Mouse (Mus musculus) gastrocnemius, adult 2 months (tissue): ENCODE results near the gene Snrnp27. TPM values are rescaled to one million over a fixed set of nuclear protein-coding genes. Genes with fewer than 3 reads are reported as not detected.

Experiments
- DNase-seq: peaks from one replicate; pipeline ENCODE4 v3.0.0; 2022
- H3K27ac ChIP-seq: fragments of 200-600 bp; 2 replicates; pipeline ENCODE4 v1.8.1; 2022; ENCODE audit warnings: mild to moderate bottlenecking
- H3K4me3 ChIP-seq: fragments of 200-600 bp; 2 replicates; pipeline ENCODE4 v1.8.1; 2022; ENCODE audit warnings: mild to moderate bottlenecking, moderate library complexity
- CTCF ChIP-seq: fragments of 200-600 bp; IDR thresholded peaks from 2 replicates; pipeline ENCODE4 v1.8.1; 2022; ENCODE audit warnings: antibody characterized with exemption, mild to moderate bottlenecking, moderate library complexity
- intact Hi-C: fragments of 180-260 bp; cut with DNase I; formaldehyde crosslinking; loops from one replicate; pipeline ENCODE4 v1.15.1; 2025
- total RNA-seq, 2 experiments: library from RNA; stranded (reverse); gene quantifications; 2 replicates each; pipeline ENCODE4 v1.2.3; 2021

Gene Snrnp27
- total RNA-seq, 2 experiments from 2014 or later: 71.7 to 87.0 TPM

DNA sequence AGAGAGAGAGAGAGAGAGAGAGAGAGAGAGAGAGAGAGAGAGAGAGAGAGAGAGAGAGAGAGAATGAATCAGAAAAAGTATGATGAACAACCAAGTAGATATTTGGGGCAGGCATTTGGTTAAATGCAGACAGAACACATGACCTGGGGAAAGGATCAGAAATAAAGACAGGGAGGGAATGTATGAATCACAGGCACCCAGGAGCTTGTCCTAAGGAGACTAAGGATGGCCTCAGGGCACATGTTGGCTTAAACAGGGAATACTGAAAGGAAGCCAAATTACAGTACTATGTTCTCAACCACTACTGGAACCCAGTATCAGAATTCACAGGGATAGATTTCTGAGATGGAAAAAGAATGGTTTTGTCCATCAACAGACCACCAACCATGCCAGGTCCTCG lies 2.6 kb upstream of the Snrnp27 start:
- no peak overlapping the region for H3K27ac ChIP-seq
- DNase-seq: no peak
- intact Hi-C loops: no loop called here
- no peak overlapping the region for H3K4me3 ChIP-seq
- TF ChIP-seq CTCF: no peak

DNA sequence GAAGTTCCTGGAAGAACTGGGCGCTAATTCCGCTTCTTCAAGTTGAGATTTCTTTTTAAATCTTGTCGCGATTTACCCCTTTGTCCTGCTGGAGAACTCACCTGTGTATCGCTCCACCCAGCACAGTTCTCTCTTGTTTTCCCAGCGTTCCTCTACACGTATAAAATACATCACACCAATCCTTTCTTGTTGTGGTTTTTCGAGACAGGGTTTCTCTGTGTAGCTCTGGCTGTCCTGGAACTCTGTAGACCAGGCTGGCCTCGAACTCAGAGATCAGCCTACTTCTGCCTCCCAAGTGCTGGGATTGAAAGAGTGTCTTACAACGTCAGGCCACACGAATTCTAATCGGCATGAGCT lies 311 bp upstream of the Snrnp27 start:
- no peak for DNase-seq
- intact Hi-C loops: loop anchor here (2.0 kb wide), 1 partner anchor 48 kb away; the partner anchor contains the start of gene Gmcl1
- Histone ChIP-seq H3K27ac (peak overlapping the region; percentile 90), H3K4me3 (peak overlapping the region; percentile 96)
- no peak for TF ChIP-seq CTCF

DNA sequence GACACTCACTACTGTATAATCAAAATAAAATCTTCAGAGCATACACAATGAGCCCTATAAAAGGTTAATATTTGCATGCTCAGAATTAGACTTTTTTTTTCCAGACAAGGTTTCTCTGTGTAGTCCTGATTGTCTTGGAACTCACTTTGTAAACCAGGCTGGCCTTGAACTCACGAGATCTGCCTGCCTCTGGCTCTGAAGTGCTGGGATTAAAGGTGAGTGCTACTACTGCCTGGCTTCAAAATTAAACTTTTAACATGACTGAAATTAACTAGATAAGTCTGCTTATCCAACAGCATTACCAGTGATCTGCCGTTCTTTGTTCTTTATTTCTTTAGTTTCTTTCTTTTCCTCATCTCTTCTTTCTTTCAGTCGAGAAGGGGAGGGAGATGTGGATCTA lies 3.0 kb downstream of the Snrnp27 start:
- H3K27ac ChIP-seq: no peak overlapping the region
- DNase-seq: no peak
- intact Hi-C loops: no loop called here
- TF ChIP-seq CTCF: no peak
- H3K4me3 ChIP-seq: no peak overlapping the region

DNA sequence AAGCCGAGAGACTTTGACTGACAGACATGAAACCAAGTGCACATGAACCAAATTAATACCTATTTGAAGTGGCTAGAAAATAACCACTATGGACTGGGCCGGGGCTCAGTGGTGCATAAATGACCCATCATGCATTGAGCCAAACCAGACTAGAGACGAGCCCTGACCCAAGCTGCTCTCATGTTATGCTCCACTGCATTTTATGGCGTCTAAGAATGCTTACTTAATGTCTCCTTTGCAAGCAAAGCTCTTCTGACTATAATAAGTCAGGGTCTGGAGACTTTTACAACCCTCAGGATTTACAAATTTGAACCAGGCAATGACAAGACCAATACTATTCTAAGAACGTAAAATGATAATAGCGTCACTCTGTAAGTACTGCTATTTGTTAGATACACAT lies 6.0 kb downstream of the Snrnp27 start:
- no peak for TF ChIP-seq CTCF
- no peak for DNase-seq
- intact Hi-C loops: no loop called here

DNA sequence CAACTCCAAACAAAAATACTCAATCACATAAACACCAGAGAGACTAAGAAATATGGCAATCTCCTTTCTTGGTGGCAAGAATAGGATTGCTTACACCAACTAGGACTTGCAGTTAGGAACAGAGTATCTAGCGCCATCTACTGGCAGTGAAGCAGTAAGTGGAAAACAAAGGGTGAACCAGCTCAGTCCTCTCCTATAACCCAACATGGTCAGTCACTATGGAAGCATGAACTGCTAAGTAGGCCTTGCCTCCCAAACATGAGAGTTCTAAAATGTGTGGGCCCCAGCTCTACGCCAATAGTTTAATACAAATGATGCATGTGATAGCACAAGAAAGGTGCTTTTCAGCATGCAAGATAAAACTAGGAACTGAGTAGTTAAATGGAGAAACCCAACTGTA lies 13.4 kb downstream of the Snrnp27 start:
- peak overlapping the region; percentile 94 for H3K27ac ChIP-seq

More for the DNA sequence above, 6.0 kb downstream of the Snrnp27 start:
- H3K4me3 ChIP-seq: no peak overlapping the region
- no peak overlapping the region for H3K27ac ChIP-seq

DNA sequence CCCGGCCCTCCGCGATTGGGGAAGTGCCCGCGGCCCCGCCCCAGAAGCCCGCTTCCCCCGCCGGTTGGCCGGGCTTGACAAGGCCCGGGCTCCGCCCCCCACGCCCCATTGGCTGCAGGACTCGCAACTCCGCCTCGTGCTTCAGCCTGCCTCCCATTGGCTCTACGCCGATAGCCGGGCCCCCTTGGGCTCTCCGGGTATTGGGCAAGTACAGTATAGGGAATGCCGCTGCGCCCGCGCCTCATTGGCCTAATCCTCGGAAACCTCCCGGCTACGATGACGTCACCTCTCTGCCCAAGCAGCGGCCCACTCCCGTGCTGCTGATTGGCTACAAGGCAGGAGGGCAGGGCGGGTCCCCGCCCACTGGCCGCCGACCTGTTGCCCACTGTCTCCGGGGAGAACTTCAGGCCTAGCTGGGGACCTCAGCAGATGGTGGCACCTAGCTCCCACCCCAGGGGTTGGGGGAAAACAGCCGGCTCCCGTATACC lies 15.0 kb downstream of the Snrnp27 start:
- peak overlapping the region; percentile 94 for H3K27ac ChIP-seq
- DNase-seq: peak; percentile 100
- H3K4me3 ChIP-seq: peak overlapping the region; percentile 95
- TF ChIP-seq CTCF: no peak
- intact Hi-C loops: loop anchor here (1.0 to 5.0 kb wide), 2 partner anchors 72 to 197 kb away; no protein-coding TSS in a partner anchor

More for the DNA sequence above, 13.4 kb downstream of the Snrnp27 start:
- H3K4me3 ChIP-seq: no peak overlapping the region
- peak; percentile 96 for TF ChIP-seq CTCF
- DNase-seq: peak; percentile 38
- intact Hi-C loops: loop anchor here (1.0 to 5.0 kb wide), 2 partner anchors 126 to 234 kb away; partner anchors contain the start of gene C87436

DNA sequence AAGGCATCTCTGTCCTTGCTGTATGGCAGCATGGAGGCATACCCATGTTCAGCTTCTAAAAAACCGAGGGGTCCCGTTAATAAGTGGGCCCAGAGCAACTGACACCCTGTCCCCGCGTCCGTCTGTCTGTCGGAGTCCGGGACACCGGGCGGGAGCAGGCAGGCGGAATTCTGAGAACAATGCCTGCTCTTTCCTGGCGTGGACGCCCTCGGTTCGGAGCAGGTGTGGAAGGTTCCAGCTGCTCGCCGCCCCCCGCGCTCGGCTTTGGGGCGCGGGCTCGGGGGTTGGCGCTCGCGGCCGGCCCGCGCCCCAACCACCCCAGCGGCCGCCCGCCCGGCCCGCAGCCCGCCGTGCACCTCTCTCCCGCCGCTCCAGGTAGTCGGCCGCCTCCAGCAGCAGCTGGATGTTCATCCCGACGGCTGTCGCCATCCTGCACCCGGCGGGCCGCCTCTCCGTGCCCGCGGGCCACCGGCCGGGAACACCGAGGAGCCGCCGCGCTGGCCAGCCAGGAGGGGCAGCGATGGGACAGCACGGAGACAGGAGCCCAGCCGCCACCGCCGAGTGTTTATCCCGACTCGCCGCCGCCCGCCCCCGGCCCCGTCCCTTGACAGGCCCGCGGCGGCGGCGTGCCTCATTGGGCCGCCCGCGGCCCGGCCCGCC lies 15.6 kb downstream of the Snrnp27 start, which contains the start of gene Mxd1:
Gene Mxd1, minus strand, starts transcription at position 582 of the 660 bp plus-strand sequence.
- intact Hi-C loops: loop anchor here (1.0 to 5.0 kb wide), 2 partner anchors 71 to 196 kb away; no protein-coding TSS in a partner anchor
- Histone ChIP-seq H3K27ac (peak within 1 kb of the TSS; percentile 94), H3K4me3 (peak within 1 kb of the TSS; percentile 95)
- no peak for DNase-seq
- TF ChIP-seq CTCF: no peak

DNA sequence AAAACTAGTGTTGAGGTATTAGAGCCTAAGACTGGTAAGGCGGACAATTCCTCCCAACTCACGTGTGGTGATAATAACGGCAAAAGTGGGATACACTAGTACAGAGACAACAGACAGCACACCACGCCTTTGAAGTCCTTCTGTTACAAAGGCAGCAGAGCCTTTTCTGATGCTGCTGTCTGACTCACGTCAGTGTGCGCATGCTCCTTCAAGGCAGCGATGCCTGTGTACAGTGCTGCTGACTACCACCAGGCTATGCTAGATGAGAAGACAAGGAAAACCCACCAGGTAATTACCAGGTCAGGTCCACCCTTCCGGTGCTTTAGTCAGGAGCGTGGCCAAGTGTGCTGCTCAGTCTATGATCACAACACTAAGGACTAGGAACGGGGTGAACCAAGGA lies 17.3 kb downstream of the Snrnp27 start:
- no peak for DNase-seq

DNA sequence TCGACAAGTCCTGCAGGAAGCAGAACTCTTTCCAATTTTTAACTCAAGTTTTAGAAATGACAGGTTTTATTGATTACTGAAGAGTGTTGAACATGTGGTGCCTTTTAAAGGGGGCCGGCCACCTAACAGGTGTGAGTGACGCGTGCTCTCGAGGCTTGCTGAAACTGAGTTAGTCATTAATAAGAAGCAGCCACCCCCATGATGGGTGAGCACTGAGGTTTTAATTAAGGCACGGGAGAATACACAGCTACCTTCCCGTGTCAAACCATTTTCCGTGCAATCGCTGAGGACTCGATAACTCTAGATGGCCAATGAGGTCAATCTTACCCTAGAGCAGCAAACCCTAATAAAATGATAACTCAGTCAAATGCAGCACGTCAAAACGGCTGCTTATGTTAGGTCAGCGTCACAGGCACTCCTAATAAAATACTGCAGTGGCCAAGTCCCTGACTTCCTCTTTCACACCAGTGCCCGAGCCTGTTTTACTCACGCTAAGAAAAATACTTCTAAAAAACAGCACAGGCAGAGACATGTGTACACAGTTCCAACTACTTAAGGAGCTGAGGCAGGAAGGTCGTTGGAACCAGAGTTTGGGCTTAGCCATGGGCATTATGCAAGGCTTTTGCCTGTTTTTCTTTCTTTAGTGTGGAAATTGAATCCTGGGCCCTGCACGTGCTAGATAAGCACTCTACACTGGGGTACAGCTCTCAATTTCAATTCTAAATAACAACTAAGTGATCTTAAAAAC lies 18.6 kb downstream of the Snrnp27 start:
- Histone ChIP-seq H3K27ac (no peak overlapping the region), H3K4me3 (no peak overlapping the region)
- TF ChIP-seq CTCF: no peak
- intact Hi-C loops: loop anchor here (5.0 kb wide), 1 partner anchor 68 kb away; no protein-coding TSS in a partner anchor
- DNase-seq: no peak

More for the DNA sequence above, 17.3 kb downstream of the Snrnp27 start:
- no peak overlapping the region; the same call in 1 of the 2 replicates for H3K4me3 ChIP-seq
- intact Hi-C loops: loop anchor here (5.0 kb wide), 1 partner anchor 70 kb away; no protein-coding TSS in a partner anchor
- no peak for TF ChIP-seq CTCF
- no peak overlapping the region for H3K27ac ChIP-seq

DNA sequence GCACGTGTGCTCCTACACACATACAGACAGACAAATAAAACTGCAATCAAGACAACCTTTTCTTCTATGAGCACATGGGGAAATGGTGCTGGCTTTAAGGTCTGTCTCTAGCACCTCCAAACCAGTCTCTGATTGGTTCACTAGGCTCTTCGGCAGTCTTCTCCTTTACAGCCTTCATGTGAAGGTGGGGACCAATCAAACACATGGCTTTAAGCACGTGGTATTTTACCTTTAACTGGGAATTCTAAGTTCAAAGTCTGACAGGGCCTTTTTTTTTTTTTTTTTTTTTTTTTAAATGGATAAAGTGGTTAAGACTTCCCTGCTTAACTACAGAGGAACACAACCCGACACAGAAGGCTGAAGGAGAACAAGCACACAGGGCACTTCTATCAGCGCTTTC lies 19.2 kb downstream of the Snrnp27 start:
- DNase-seq: no peak
- H3K27ac ChIP-seq: no peak overlapping the region
- no peak overlapping the region for H3K4me3 ChIP-seq
- intact Hi-C loops: loop anchor here (5.0 kb wide), 1 partner anchor 68 kb away; no protein-coding TSS in a partner anchor
- no peak for TF ChIP-seq CTCF

DNA sequence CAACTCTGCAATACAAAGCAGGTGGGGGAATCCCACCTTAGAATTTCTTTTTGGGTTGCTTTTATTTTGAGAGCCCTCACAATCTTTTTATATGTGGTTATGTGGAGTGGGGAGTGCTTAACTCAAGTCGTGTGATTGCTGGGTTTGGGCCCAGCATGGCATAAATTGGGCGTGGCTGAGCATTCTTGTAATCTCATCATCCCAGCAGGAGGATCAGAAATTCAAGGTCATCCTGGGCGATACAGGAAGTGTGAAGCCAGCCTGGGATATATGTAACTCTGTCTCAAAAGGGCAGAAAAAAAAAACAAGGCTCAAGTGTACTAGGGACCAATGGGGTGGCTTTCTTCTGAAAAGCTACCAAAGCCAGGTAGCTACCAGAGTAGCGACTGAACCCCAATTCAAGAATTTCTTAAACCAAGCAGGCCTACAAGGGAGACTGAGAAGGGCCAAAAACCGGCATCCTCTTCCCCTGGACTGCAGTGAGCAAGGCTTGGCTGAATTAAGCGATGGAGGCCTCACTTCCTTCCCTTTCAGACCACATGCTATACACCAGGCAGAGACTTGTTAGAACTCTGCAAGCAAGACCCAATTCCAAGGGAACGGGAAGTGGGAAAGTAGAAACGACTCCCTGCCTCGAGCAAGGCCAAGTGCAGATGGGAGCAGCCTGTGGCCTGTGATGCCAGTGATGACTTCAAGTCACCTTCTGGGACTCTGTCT lies 24.0 kb downstream of the Snrnp27 start:
- intact Hi-C loops: no loop called here

DNA sequence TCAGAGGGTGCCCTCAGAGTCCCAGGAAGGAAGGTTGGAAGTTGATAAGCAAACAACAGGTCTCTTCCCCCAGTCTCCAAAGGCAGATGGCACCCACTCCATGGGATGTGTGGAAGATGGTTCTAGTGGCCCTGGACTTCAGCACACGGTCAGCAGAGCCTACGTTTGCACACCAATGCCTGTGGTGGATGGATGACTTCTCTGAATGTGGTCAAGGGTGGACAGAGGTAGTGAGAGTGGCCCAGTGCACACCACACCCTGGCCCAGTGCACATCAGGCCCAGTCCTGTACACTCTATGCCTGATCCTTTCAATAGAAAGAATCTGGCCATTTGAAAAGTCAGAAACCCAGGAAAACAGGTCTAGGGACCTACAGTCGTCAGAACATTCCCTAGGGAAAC lies 25.8 kb downstream of the Snrnp27 start:
- no peak overlapping the region for H3K27ac ChIP-seq
- TF ChIP-seq CTCF: no peak
- DNase-seq: no peak
- intact Hi-C loops: no loop called here
- no peak overlapping the region for H3K4me3 ChIP-seq

More for the DNA sequence above, 24.0 kb downstream of the Snrnp27 start:
- Histone ChIP-seq H3K27ac (no peak overlapping the region), H3K4me3 (no peak overlapping the region)
- TF ChIP-seq CTCF: no peak
- DNase-seq: no peak
